Mouse (Mus musculus) liver, embryonic 16.5 days (tissue): ENCODE results near the gene Bbx. TPM values are rescaled to one million over a fixed set of nuclear protein-coding genes. Genes with fewer than 3 reads are reported as not detected.

Experiments used
- ATAC-seq: fragments of 200-750 bp; cut with Nextera tagmentation; 2 replicates; pipeline ENCODE4 v1.8.0; 2017; ENCODE audit warnings: low read depth, mild to moderate bottlenecking, moderate number of reproducible peaks, moderate library complexity
- H3K27ac ChIP-seq: fragments of 300-500 bp; sonication (generic); 2 replicates; pipeline ENCODE4 v1.5.1; 2014; ENCODE audit warnings: mild to moderate bottlenecking, low read length
- H3K27me3 ChIP-seq: fragments of 300-500 bp; sonication (generic); 2 replicates; pipeline ENCODE4 v1.6.1; 2014; ENCODE audit warnings: low read depth, low read length, mixed read lengths; ENCODE audit not compliant: control insufficient read depth, insufficient read depth
- H3K36me3 ChIP-seq: fragments of 300-500 bp; sonication (generic); 2 replicates; pipeline ENCODE4 v1.6.1; 2014; ENCODE audit warnings: mild to moderate bottlenecking; ENCODE audit not compliant: control insufficient read depth, insufficient read depth
- H3K4me1 ChIP-seq: fragments of 300-500 bp; sonication (generic); 2 replicates; pipeline ENCODE4 v1.6.1; 2014; ENCODE audit warnings: low read depth, low read length, mixed read lengths; ENCODE audit not compliant: control insufficient read depth
- H3K4me2 ChIP-seq: fragments of 300-500 bp; sonication (generic); 2 replicates; pipeline ENCODE4 v1.6.1; 2014; ENCODE audit warnings: low read depth, low read length, mixed read lengths
- H3K4me3 ChIP-seq: fragments of 300-500 bp; sonication (generic); 2 replicates; pipeline ENCODE4 v1.5.1; 2014; ENCODE audit warnings: low read depth, mild to moderate bottlenecking, low read length
- H3K9ac ChIP-seq: fragments of 300-500 bp; sonication (generic); 2 replicates; pipeline ENCODE4 v1.6.1; 2014; ENCODE audit warnings: low read depth, low read length
- H3K9me3 ChIP-seq: fragments of 300-500 bp; sonication (generic); replicated peaks from 2 replicates; pipeline ENCODE4 v1.6.1; 2016; ENCODE audit warnings: low read length; ENCODE audit not compliant: control insufficient read depth
- WGBS: fragments of 180-500 bp; shearing (Covaris S2); extraction: QIAGEN DNeasy Blood & Tissue Kit; methylation state at CpG from one replicate; pipeline ENCODE4 v1.1.7; 2014; ENCODE audit not compliant: insufficient replicate concordance; 5-methylcytosine and 5-hydroxymethylcytosine counted together
- polyA plus RNA-seq: library from polyadenylated mRNA; unstranded; fragments of >200 nt; fragmentation: Nextera tagmentation; extraction: Ambion mirVana; gene quantifications from 2 replicates; pipeline ENCODE4 v1.2.1, GENCODE M21; 2015

The Bbx gene
- polyA plus RNA-seq, 1 experiment from 2014 or later = 6.2 TPM

GRCm38 (mm10) chr16:50186604-50187003 is 245.6 kb downstream of the Bbx start:
- WGBS = 10% methylated on average over 6 of the region's 6 CpGs
- Histone ChIP-seq H3K4me2 (no peak overlapping the region), H3K27ac (no peak overlapping the region), H3K9me3 (no peaks in the 10 kb centered on the region), H3K4me1 (no peaks in the 10 kb centered on the region), H3K36me3 (no peaks in the 10 kb centered on the region), H3K4me3 (no peak overlapping the region), H3K9ac (no peak overlapping the region), H3K27me3 (no peaks in the 10 kb centered on the region)
- ATAC-seq = no peak

DNA sequence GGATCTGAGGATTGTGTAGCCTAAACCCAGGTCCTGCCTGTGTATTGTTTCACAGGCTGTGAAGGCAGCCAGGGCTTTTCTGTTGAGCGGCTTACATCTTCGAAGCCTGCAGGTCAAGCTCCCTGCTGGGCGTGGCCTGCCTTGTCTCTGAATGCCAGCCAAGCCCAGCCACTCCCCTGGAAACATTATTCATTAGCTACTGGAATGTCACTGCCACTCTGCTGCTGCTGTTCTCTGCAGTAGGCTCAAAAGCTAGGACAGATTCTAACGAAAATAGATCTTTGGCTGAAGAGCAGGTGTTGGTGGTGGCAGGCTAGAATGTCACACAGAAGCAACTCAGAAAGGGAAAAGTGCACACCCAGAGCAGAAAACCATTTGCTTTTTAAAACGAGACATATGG is 247.1 kb downstream of the Bbx start:
- Histone ChIP-seq H3K4me3 (no peak overlapping the region), H3K27ac (no peak overlapping the region), H3K9me3 (no peaks in the 10 kb centered on the region), H3K9ac (no peak overlapping the region), H3K4me2 (no peak overlapping the region), H3K27me3 (no peaks in the 10 kb centered on the region), H3K4me1 (no peaks in the 10 kb centered on the region), H3K36me3 (no peaks in the 10 kb centered on the region)
- ATAC-seq = no peak; the same call in 1 of the 2 replicates
- 26% methylated on average over 5 of the region's 5 CpGs for WGBS

DNA sequence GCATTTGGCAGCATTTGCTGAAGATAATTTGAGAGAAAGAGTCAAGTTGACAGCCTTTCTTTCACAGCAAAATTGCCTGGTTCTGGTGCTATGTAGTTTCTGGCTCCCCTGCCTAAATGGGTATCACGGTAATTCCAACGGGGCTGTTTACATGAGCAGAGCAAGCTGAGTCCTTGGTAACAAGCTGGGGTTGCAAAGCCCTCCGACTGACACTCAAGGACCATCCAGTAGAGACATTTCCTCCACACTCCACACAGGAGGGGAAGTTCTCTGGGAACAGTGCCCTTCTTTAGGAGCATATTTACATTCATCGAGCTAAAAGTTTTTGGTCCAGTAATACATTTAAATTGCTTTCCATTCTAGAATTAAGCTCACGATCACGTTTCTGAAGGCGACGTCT is 249.2 kb downstream of the Bbx start:
- 62% methylated on average over 8 of the region's 8 CpGs for WGBS
- Histone ChIP-seq H3K9me3 (no peaks in the 10 kb centered on the region), H3K4me1 (no peaks in the 10 kb centered on the region), H3K27me3 (no peaks in the 10 kb centered on the region), H3K27ac (no peak overlapping the region), H3K4me3 (no peak overlapping the region), H3K36me3 (no peaks in the 10 kb centered on the region), H3K9ac (no peak overlapping the region), H3K4me2 (no peak overlapping the region)
- no peak for ATAC-seq

DNA sequence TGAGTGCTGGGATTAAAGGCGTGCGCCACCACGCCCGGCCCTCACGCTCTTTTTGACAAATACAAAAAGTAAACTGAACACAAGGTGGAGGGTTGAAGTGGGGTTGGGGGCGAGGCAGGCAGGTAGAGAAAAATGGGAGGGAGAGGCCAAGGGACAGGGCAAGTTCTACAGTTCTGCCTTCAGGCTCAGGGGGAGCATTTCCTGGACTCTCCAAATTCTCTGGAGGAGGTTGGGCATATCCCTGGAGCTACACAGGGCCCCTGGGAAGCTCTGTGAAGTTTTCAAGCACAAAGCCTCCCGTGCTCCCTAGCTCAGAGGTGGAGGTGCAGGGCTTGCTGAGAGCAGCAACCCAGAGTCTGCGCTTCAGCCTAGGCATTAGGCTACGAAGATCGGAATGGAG is 249.6 kb downstream of the Bbx start:
- H3K36me3 ChIP-seq = no peaks in the 10 kb centered on the region
- WGBS = 76% methylated on average over 10 of the region's 10 CpGs
- no peak for ATAC-seq
- no peak overlapping the region for H3K27ac ChIP-seq
- no peak overlapping the region for H3K9ac ChIP-seq
- H3K4me1 ChIP-seq = no peaks in the 10 kb centered on the region
- H3K27me3 ChIP-seq = no peaks in the 10 kb centered on the region
- H3K9me3 ChIP-seq = no peaks in the 10 kb centered on the region
- no peak overlapping the region for H3K4me2 ChIP-seq
- H3K4me3 ChIP-seq = no peak overlapping the region

GRCm38 (mm10) chr16:50172760-50173159 is 259.4 kb downstream of the Bbx start:
- H3K9me3 ChIP-seq = no peaks in the 10 kb centered on the region
- no peaks in the 10 kb centered on the region for H3K4me1 ChIP-seq
- H3K27me3 ChIP-seq = no peaks in the 10 kb centered on the region
- no peak for ATAC-seq
- no peak overlapping the region for H3K4me2 ChIP-seq
- no peaks in the 10 kb centered on the region for H3K36me3 ChIP-seq
- no peak overlapping the region for H3K4me3 ChIP-seq
- WGBS = 55% methylated on average over 7 of the region's 7 CpGs
- H3K27ac ChIP-seq = no peak overlapping the region
- H3K9ac ChIP-seq = no peak overlapping the region

- H3K27ac ChIP-seq = no peak overlapping the region
- no peak overlapping the region for H3K4me2 ChIP-seq
- no peaks in the 10 kb centered on the region for H3K9me3 ChIP-seq
- no peak overlapping the region for H3K9ac ChIP-seq
- no peaks in the 10 kb centered on the region for H3K4me1 ChIP-seq
- no peaks in the 10 kb centered on the region for H3K27me3 ChIP-seq
- ATAC-seq = no peak
- 74% methylated on average over 5 of the region's 5 CpGs for WGBS
- no peak overlapping the region for H3K4me3 ChIP-seq
- no peaks in the 10 kb centered on the region for H3K36me3 ChIP-seq
Observed at GRCm38 (mm10) chr16:50170812-50171211, 261.4 kb downstream of the Bbx start.

DNA sequence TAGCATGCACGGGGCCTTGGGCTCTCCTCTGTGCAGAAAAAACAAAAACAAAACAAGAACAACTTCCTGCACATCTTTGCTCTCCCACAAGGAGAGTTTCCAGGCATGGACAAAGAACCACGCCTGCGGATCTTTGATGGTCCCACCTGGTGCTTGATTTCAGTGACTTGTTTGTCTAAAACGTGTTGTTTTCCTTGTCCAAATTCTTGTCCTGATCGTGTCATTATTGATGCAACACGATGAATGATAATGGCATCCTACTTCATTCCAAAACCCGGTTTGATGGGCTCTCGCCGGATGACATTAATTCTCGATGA is 264.2 kb downstream of the Bbx start:
- no peak for ATAC-seq
- Histone ChIP-seq H3K4me3 (no peak overlapping the region), H3K4me2 (no peak overlapping the region), H3K4me1 (no peaks in the 10 kb centered on the region), H3K9me3 (no peaks in the 10 kb centered on the region), H3K36me3 (no peaks in the 10 kb centered on the region), H3K27me3 (no peaks in the 10 kb centered on the region), H3K27ac (no peak overlapping the region), H3K9ac (no peak overlapping the region)
- WGBS = 69% methylated on average over 10 of the region's 10 CpGs

- Histone ChIP-seq H3K27me3 (no peaks in the 10 kb centered on the region), H3K9me3 (no peaks in the 10 kb centered on the region), H3K27ac (no peak overlapping the region), H3K9ac (no peak overlapping the region), H3K4me3 (no peak overlapping the region), H3K4me1 (no peaks in the 10 kb centered on the region), H3K4me2 (no peak overlapping the region), H3K36me3 (no peaks in the 10 kb centered on the region)
- ATAC-seq = no peak
- WGBS = 64% methylated on average over 16 of the region's 16 CpGs
Observed at GRCm38 (mm10) chr16:50167231-50167982, 264.8 kb downstream of the Bbx start.

GRCm38 (mm10) chr16:50160418-50161271 is 271.5 kb downstream of the Bbx start:
- Histone ChIP-seq H3K27me3 (no peaks in the 10 kb centered on the region), H3K4me2 (no peak overlapping the region), H3K4me3 (no peak overlapping the region), H3K9ac (no peak overlapping the region), H3K4me1 (no peaks in the 10 kb centered on the region), H3K9me3 (no peaks in the 10 kb centered on the region), H3K36me3 (no peaks in the 10 kb centered on the region), H3K27ac (no peak overlapping the region)
- ATAC-seq = no peak
- 74% methylated on average over 11 of the region's 11 CpGs for WGBS
